Mouse (Mus musculus): ENCODE results near the gene Ncf2. TPM values are rescaled to one million over a fixed set of nuclear protein-coding genes. Genes with fewer than 3 reads are reported as not detected.

The Ncf2 gene
- total and polyA plus RNA-seq, 2 experiments, result 1.2 to 3.0 TPM

GRCm38 (mm10) chr1:152807619-152808391 lies 7.8 kb downstream of the Ncf2 start:
- peak; percentile 23 for DNase-seq (ENCODE audit: extremely low read depth, low read depth, low spot score)
- Histone ChIP-seq H3K27ac (replicated peaks; ENCODE audit: insufficient read depth, low read depth, low read length) (peak overlapping the region; percentile 72), H3K36me3 (ENCODE audit: control insufficient read depth, insufficient read depth, low read length) (no peaks in the 10 kb centered on the region), H3K9ac (ENCODE audit: low read depth, low read length) (0 out of 2 replicates have a peak overlapping the region, but pooled peaks have one; percentile 29), H3K27me3 (ENCODE audit: control insufficient read depth, insufficient read depth, low read length) (no peaks in the 10 kb centered on the region), H3K79me2 (ENCODE audit: control insufficient read depth, insufficient read depth, low read length) (no peaks in the 10 kb centered on the region), H3K4me1 (ENCODE audit: control insufficient read depth, insufficient read depth, low read length) (no peaks in the 10 kb centered on the region; the same call in 1 of the 2 replicates), H3K4me3 (ENCODE audit: insufficient read depth, low read depth, low read length) (peak overlapping the region; percentile 22; the same call in 1 of the 2 replicates)
- TF ChIP-seq POLR2A (IDR thresholded peaks at IDR 0.05; ENCODE audit: extremely low read depth, insufficient read depth, low read length) (no peak), CTCF (IDR thresholded peaks at IDR 0.05; ENCODE audit: low read depth, low read length) (no peak)
- WGBS, result 80% methylated on average over 18 of the region's 18 CpGs

GRCm38 (mm10) chr1:152808392-152808680 lies 8.3 kb downstream of the Ncf2 start:
- Histone ChIP-seq H3K4me3 (ENCODE audit: insufficient read depth, low read depth, low read length) (0 out of 2 replicates have a peak overlapping the region, but pooled peaks have one; percentile 22), H3K36me3 (ENCODE audit: control insufficient read depth, insufficient read depth, low read length) (no peaks in the 10 kb centered on the region), H3K4me1 (ENCODE audit: control insufficient read depth, insufficient read depth, low read length) (no peaks in the 10 kb centered on the region; the same call in 1 of the 2 replicates), H3K79me2 (ENCODE audit: control insufficient read depth, insufficient read depth, low read length) (no peaks in the 10 kb centered on the region), H3K9ac (ENCODE audit: low read depth, low read length) (no peak overlapping the region), H3K27ac (replicated peaks; ENCODE audit: insufficient read depth, low read depth, low read length) (peak overlapping the region; percentile 72; the same call in 1 of the 2 replicates), H3K27me3 (ENCODE audit: control insufficient read depth, insufficient read depth, low read length) (no peaks in the 10 kb centered on the region)
- TF ChIP-seq POLR2A (IDR thresholded peaks at IDR 0.05; ENCODE audit: extremely low read depth, insufficient read depth, low read length) (no peak), CTCF (IDR thresholded peaks at IDR 0.05; ENCODE audit: low read depth, low read length) (no peak)
- DNase-seq (ENCODE audit: extremely low read depth, low read depth, low spot score), result no peak
- 97% methylated on average over 2 of the region's 2 CpGs for WGBS

- 0 out of 2 replicates have a peak overlapping the region, but pooled peaks have one; percentile 35 for H3K27ac ChIP-seq (replicated peaks; ENCODE audit: insufficient read depth, low read depth, low read length)
- no peaks in the 10 kb centered on the region for H3K36me3 ChIP-seq (ENCODE audit: control insufficient read depth, insufficient read depth, low read length)
- no peak overlapping the region for H3K4me3 ChIP-seq (ENCODE audit: insufficient read depth, low read depth, low read length)
- WGBS, result 59% methylated on average over 8 of the region's 8 CpGs
- no peak for DNase-seq (ENCODE audit: extremely low read depth, low read depth, low spot score)
- TF ChIP-seq CTCF (IDR thresholded peaks at IDR 0.05; ENCODE audit: low read depth, low read length) (0 out of 2 replicates have a peak, but pooled peaks have one; percentile 7), POLR2A (IDR thresholded peaks at IDR 0.05; ENCODE audit: extremely low read depth, insufficient read depth, low read length) (no peak)
- H3K9ac ChIP-seq (ENCODE audit: low read depth, low read length), result no peak overlapping the region
- H3K27me3 ChIP-seq (ENCODE audit: control insufficient read depth, insufficient read depth, low read length), result no peaks in the 10 kb centered on the region
- H3K4me1 ChIP-seq (ENCODE audit: control insufficient read depth, insufficient read depth, low read length), result no peaks in the 10 kb centered on the region; the same call in 1 of the 2 replicates
- no peaks in the 10 kb centered on the region for H3K79me2 ChIP-seq (ENCODE audit: control insufficient read depth, insufficient read depth, low read length)
Observed at GRCm38 (mm10) chr1:152809541-152810252, 9.7 kb downstream of the Ncf2 start.

GRCm38 (mm10) chr1:152810533-152811439 lies 10.8 kb downstream of the Ncf2 start:
- H3K36me3 ChIP-seq (ENCODE audit: control insufficient read depth, insufficient read depth, low read length), result no peaks in the 10 kb centered on the region
- no peak overlapping the region for H3K9ac ChIP-seq (ENCODE audit: low read depth, low read length)
- WGBS, result 85% methylated on average over 13 of the region's 13 CpGs
- H3K4me3 ChIP-seq (ENCODE audit: insufficient read depth, low read depth, low read length), result no peak overlapping the region
- no peak for DNase-seq (ENCODE audit: extremely low read depth, low read depth, low spot score)
- TF ChIP-seq CTCF (IDR thresholded peaks at IDR 0.05; ENCODE audit: low read depth, low read length), result no peak
- no peak for TF ChIP-seq POLR2A (IDR thresholded peaks at IDR 0.05; ENCODE audit: extremely low read depth, insufficient read depth, low read length)
- H3K4me1 ChIP-seq (ENCODE audit: control insufficient read depth, insufficient read depth, low read length), result no peaks in the 10 kb centered on the region; the same call in 1 of the 2 replicates
- H3K79me2 ChIP-seq (ENCODE audit: control insufficient read depth, insufficient read depth, low read length), result no peaks in the 10 kb centered on the region
- H3K27ac ChIP-seq (replicated peaks; ENCODE audit: insufficient read depth, low read depth, low read length), result no peak overlapping the region
- no peaks in the 10 kb centered on the region for H3K27me3 ChIP-seq (ENCODE audit: control insufficient read depth, insufficient read depth, low read length)

- Histone ChIP-seq H3K27ac (replicated peaks; ENCODE audit: insufficient read depth, low read depth, low read length) (no peak overlapping the region), H3K27me3 (ENCODE audit: control insufficient read depth, insufficient read depth, low read length) (no peaks in the 10 kb centered on the region), H3K9ac (ENCODE audit: low read depth, low read length) (no peak overlapping the region), H3K4me3 (ENCODE audit: insufficient read depth, low read depth, low read length) (no peak overlapping the region), H3K4me1 (ENCODE audit: control insufficient read depth, insufficient read depth, low read length) (0 out of 2 replicates have a peak, but pooled peaks cover 1% of the 10 kb centered on the region), H3K36me3 (ENCODE audit: control insufficient read depth, insufficient read depth, low read length) (no peaks in the 10 kb centered on the region), H3K79me2 (ENCODE audit: control insufficient read depth, insufficient read depth, low read length) (no peaks in the 10 kb centered on the region)
- TF ChIP-seq POLR2A (IDR thresholded peaks at IDR 0.05; ENCODE audit: extremely low read depth, insufficient read depth, low read length) (no peak), CTCF (IDR thresholded peaks at IDR 0.05; ENCODE audit: low read depth, low read length) (peak; percentile 32)
- DNase-seq (ENCODE audit: extremely low read depth, low read depth, low spot score), result no peak
- WGBS, result 50% methylated on average over 7 of the region's 7 CpGs
Observed at GRCm38 (mm10) chr1:152815265-152815701, 15.3 kb downstream of the Ncf2 start.
